Mouse (Mus musculus): ENCODE data around the gene Hesx1.
A peak's percentile ranks its signal among the peaks of the same experiment; 100 is the strongest.
"Not testable (repeated sequence)": the region's sequence is repeated elsewhere in the genome, so short reads cannot be mapped to it uniquely, and the experiment has no call there.

Gene Hesx1

DNA sequence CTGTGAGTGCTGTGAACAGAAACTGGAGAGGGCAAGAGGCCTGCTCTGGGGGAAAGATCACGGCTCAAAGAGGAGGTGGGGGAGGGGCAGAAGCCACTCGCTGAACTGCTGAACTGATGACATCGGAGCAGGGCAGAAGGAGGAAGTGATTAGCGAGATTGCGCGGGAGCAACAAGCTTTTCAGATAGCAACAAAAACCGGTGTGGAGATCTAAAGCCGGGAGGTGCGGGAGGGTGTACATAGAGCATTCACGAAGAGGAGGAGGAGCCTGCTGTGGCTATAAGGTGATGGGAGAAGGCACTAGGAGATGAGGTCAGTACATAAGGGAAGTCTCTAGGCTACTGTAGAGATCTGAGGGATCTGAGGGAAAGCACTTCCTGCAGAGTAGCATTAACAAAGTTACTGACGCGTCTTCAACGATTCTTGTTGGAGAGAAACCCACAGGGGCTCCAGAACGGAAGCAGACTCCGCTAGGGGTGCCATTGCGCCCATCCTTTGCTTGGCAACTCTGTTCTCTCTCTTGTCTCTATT lies at the start of gene Hesx1:
Gene Hesx1 (plus strand): TSS at position 206 of the 531 bp plus-strand sequence.
- DNase-seq (ENCODE audit: low spot score) = peak; percentile 23

- DNase-seq (ENCODE audit: low spot score) = not testable (repeated sequence)
Observed at GRCm38 (mm10) chr14:26956139-26956538, 38.1 kb upstream of the Hesx1 start.

DNA sequence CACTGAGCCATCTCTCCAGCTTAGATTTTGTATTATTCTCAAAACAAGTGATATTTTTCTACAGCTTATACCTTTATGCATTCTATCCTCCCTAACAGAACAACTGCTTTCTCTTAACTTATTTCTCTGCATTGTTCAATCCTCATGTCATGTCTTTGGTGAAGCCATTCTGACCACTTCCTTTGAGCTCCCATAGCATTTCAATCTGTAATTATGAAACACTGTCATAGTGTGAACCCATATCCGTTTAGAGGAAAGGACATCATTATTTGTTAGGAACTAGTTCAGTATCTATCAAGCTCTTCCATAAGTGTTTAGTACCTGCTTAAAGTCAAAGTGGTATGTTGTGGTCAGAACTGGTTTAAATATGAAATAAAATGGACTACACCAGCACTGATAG lies 33.7 kb upstream of the Hesx1 start:
- no peak for DNase-seq (ENCODE audit: low spot score)

DNA sequence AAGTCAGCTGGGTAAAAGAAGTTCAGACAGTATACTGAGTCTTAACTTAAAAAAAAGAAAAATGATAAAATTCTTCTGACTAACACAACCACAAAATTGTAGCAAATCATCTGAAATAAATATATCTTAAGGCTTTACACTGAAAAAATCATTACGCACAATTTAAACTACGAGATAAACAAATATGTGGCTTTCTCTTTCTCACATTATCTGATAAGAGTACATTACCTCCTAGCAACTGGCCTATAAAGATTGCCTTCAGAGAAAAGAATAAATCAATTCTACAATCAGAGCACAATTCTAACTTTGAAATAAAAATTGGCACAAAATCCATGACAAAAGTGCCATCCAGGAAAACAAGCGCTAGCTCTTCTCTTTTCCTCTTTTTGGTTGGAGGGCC lies 25.1 kb upstream of the Hesx1 start:
- DNase-seq (ENCODE audit: low spot score) = no peak

- no peak for DNase-seq (ENCODE audit: low spot score)
Observed at GRCm38 (mm10) chr14:26969856-26970407, 24.3 kb upstream of the Hesx1 start.

GRCm38 (mm10) chr14:26970439-26970932 lies 23.7 kb upstream of the Hesx1 start:
- peak; percentile 83 for DNase-seq (ENCODE audit: low spot score)

- no peak for DNase-seq (ENCODE audit: low spot score)
Observed at GRCm38 (mm10) chr14:26971106-26971789, 23.0 kb upstream of the Hesx1 start, which contains the start of gene Appl1. Gene Appl1 (minus strand): TSS chr14:26971232.

DNA sequence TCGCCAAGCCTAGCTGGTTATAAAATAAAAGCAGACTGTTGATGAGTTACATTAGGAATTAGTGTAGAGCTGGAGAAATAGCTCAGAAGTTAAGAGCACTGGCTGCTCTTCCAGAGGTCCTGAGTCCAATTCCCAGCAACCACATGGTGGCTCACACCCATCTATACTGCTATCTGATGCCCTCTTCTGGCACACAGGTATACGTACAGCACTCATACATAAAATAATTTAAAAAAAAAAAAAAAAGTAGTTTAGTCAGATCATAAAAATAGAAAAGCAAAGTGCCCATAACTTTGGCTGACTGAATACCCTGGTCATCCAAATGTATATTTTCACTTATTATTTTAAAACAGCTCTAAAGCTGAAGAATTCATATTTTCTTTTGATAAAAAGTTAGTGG lies 21.1 kb upstream of the Hesx1 start:
- no peak for DNase-seq (ENCODE audit: low spot score)

- DNase-seq (ENCODE audit: low spot score) = no peak
Observed at GRCm38 (mm10) chr14:26975490-26975889, 18.7 kb upstream of the Hesx1 start.

GRCm38 (mm10) chr14:26976212-26976611 lies 18.0 kb upstream of the Hesx1 start:
- no peak for DNase-seq (ENCODE audit: low spot score)

DNA sequence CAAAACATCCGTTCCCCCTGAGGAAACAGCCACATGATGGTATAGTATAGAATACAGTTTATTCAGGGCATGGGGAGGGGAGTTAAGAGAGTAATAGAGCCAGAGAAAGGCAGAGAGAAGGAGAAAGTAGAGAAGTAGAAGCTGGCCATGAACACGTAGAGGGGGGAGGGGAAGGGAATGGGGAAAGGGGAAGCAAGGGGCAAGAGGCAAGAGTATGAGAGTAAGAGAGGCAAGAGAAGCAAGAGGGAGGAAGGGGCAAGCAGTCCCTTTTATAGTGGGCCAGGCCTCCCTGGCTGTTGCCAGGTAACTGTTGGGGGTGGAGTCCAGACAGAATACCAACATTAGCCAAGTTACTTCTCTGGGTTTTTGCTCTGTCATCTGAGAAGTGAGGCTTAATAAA lies 16.7 kb upstream of the Hesx1 start:
- no peak for DNase-seq (ENCODE audit: low spot score)

DNA sequence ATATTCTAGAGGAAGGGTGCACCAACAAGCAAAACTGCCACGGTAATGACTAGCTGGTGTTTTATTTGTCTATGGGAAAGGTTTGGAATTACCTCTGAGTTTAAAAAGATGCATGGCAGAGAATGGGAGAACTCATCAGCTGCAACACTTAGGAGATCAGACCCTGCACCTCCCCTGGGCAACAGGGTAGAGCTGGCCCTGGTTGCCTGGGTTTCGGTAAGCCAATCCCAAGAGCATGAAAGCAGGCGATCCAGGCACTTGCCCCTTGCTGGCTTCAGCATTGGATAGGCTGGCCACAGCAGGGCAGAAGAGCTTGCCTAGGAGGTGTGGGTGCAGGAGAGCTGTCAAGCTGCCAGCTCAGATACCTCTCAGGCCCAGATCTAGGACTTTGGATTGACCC lies 14.4 kb upstream of the Hesx1 start:
- DNase-seq (ENCODE audit: low spot score) = no peak

DNA sequence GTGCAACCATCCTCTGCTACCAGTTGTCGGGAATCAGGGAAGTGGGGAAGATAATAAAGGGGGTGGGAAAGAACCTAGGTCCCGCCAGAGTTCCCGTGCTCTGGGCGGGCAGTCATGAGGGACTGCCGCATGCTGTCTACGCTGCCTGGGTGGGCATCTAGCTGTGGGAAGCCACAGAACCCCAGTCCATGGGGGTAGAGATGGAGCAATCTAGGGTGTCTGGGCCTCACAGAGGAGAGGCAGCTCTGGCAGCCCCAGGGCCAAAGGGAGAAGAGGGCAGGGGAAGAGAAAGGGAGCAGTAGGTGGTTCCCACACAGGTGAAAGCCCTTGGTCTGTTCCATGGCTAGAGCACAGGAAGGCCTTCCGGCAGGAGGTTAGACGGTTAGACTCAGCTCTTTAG lies 13.2 kb upstream of the Hesx1 start:
- no peak for DNase-seq (ENCODE audit: low spot score)

DNA sequence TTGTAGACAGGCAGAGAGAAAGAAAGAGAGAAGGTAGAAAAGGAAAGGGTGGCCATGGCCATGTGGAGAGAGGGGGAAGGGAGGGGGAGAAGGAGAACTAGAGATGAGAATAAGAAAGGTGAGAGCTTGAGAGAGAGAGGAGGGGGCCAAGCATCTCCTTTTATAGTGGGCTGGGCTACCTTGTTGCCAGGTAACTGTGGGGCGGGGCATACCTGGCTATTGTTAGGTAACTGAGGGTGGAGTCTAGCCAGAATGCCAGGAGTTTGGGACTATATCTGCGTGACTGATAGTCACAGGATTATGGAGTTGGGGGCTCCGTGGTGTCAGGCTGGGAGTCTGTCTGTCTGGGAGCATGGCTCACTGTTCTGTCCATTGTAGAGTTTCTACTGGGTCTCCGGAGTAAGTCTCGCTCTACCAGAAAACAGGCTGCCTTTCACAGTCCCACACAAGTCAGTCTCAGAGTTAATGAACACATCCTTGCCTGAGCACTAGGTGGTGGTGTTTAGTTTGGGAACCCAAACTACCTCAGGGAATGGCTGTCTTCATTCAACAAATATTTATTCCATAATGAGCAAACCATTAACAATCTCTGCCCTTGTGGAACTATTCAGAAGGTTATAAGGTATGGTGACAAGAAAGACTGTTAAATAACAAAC lies 12.6 kb upstream of the Hesx1 start:
- no peak for DNase-seq (ENCODE audit: low spot score)

- DNase-seq (ENCODE audit: low spot score) = no peak
Observed at GRCm38 (mm10) chr14:26982150-26982530, 12.1 kb upstream of the Hesx1 start.

DNA sequence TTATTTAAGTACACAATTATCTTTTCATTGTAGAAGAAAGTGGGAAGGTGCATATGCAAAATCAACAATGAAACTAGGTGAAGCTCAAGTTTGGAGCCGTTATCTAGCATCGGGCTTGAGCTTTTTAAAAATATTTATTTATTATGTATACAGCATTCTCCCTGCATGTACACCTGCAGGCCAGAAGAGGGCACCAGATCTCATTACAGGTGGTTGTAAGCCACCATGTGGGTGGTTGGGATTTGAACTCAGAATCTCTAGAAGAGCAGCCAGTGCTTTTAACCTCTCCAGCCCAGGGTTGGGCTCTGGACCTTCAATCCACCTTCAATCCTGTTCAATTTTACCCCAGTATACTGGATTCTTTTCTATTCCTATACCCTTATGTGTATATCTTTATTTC lies 5.5 kb upstream of the Hesx1 start:
- no peak for DNase-seq (ENCODE audit: low spot score)

DNA sequence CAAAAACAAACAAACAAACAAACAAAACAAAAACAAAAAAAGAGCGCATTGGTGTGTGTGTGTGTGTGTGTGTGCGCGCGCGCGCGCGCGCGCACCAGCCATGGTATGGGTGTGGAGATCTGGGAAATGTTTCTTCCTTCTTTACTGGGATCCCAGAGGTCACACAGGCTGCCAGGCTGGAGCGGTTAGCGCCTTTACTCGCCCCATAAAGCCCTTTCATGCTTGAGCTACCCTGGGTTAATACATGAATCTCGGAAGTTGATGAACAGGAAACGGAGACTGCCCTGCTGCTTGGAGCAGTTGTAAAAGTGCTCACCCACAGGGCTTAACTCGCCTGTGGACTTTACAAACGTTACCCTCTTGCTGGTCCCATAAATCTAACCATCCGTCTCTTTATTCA lies 2.6 kb upstream of the Hesx1 start:
- DNase-seq (ENCODE audit: low spot score) = no peak

DNA sequence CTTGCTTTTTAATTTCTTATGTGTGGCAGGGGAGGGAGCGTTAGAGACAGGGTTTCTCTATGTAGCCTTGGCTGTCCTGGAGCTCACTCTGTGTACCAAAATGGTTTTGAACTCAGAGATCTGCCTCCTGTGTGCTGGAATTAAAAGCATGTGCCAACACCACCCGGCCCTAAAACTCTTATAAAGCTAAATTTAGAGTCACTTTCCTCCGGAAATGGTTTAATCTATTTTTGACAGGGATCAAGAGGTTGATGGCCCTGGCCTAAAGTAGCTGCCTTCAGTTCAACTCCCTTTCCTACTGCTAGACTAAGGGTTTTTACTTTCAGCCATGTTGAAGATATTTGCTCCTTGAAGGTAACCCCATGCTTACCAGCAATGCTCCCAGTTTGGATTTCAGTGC lies 789 bp upstream of the Hesx1 start:
- no peak for DNase-seq (ENCODE audit: low spot score)

DNA sequence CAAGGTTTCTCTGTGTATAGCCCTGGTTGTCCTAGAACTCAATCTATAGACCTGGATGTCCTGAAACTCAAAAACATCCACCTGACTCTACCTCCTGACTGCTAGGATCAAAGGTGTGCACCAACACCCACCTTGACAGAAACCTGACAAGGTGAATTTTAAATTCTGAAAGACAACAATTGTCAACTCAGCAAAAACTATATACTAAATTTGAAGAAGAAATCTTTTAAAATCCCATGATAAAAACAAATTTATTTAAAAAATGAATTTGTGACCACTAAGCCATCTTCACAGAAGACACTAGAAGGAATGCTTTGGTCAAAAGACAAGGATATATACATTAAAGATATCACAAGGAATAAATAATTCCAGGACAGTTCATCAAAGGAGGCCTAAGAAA lies 2.0 kb downstream of the Hesx1 start:
- DNase-seq (ENCODE audit: low spot score) = no peak

- DNase-seq (ENCODE audit: low spot score) = no peak
Observed at GRCm38 (mm10) chr14:27000386-27000785, 6.2 kb downstream of the Hesx1 start.

DNA sequence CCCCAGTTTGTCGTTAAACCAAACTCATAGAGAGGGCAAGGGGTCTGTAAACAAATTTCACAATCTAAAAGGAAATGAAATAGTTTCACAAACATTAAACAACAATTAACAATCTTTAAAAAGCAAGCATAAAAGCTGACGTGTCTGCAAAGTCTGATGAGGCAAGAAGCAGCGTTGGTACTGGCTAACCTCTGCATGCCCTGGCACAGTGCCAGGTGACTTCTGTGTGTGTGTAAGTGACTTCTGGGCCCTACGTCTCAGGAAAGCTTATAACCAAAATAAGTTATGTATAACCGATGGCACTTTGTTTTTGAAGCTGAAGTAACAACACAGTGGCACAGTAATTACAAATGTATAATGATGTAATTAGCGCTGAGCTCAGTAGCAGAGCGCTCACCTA lies 10.7 kb downstream of the Hesx1 start:
- no peak for DNase-seq (ENCODE audit: low spot score)

- DNase-seq (ENCODE audit: low spot score) = no peak
Observed at GRCm38 (mm10) chr14:27005937-27006336, 11.7 kb downstream of the Hesx1 start.

GRCm38 (mm10) chr14:27011561-27011960 lies 17.3 kb downstream of the Hesx1 start:
- DNase-seq (ENCODE audit: low spot score) = no peak

All from spleen, adult 12 weeks (tissue).